Mouse (Mus musculus) brain, adult 10 weeks (tissue): ENCODE data around the gene Gm10377. TPM values are rescaled to one million over a fixed set of nuclear protein-coding genes. Genes with fewer than 3 reads are reported as not detected.

Experiments used
- polyA plus RNA-seq: library from polyadenylated mRNA; stranded (reverse); fragments of 350-450 nt; fragmentation: Illumina TruSeq; extraction: RNeasy Lipid Tissue Mini Kit (QIAGEN cat#74804); gene quantifications from one replicate; pipeline ENCODE4 v1.2.3, GENCODE M21; 2015; ENCODE audit warnings: low read depth, low replicate concordance

The Gm10377 gene
- not detected for polyA plus RNA-seq

GRCm38 (mm10) chr14:42797887-42798286 lies at the start of gene Gm10377:
Gene Gm10377, minus strand, starts transcription at chr14:42797987.

DNA sequence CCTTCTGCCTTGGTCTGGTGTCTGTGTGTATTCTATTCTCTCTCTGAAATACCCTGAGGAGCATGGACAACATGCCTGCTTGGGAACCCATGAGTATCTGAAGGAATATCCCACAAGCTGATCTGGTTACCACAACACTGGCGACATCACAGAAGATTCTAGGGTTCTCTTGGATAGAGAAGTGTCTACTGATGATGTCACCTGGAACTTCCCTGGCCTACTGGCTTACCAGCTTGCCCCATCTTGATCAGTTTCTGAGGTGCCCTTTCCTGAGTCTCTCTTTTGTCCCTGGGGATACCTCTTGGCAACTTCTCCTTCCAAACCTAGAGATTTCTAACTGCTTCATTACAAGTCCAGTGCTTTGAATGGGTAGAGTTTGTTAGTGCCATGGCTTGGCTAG lies 29.1 kb downstream of the Gm10377 start, which contains the start of gene Gm3015:
Gene Gm3015, minus strand, starts transcription at position 101 of the 400 bp plus-strand sequence.

Other genes starting within 250 kb of the Gm10377 start
- gene Gm17124, start 198.1 kb downstream of the Gm10377 start, polyA plus RNA-seq: not detected
- gene Gm3633, start 156.1 kb downstream of the Gm10377 start, polyA plus RNA-seq: not detected
- not detected for gene Gm10378, start 142.0 kb downstream of the Gm10377 start, polyA plus RNA-seq
- gene Gm3015, start 29.2 kb downstream of the Gm10377 start, polyA plus RNA-seq: not detected
- not detected for gene Gm21977, start 55.5 kb upstream of the Gm10377 start, polyA plus RNA-seq
- not detected for gene Gm8082, start 195.6 kb upstream of the Gm10377 start, polyA plus RNA-seq
- not detected for gene Gm10376, start 217.6 kb upstream of the Gm10377 start, polyA plus RNA-seq